Comparison of ENCODE assay signal across 13 mouse cellular contexts in genomic region chr9:49734348-49735007, GRCm38 (mm10).
"Had no signal": no experiment of that assay in that cellular context is flagged by ENCODE, and none has a peak within 500 bp of the region (broad histone marks: within the 10 kb centered on the region; RNA-seq: fewer than 3 reads in every experiment).

No protein-coding gene starts in this region.

- ATAC-seq: liver, postnatal 0 days; midbrain, embryonic 15.5 days had no signal

- H3K9ac ChIP-seq: limb, embryonic 12.5 days; liver, embryonic 13.5 days; liver, postnatal 0 days; lung, embryonic 15.5 days; midbrain, embryonic 15.5 days had no signal

- DNase-seq: kidney, adult 11 months; kidney, postnatal 10 days; liver; liver, embryonic 13.5 days; liver, postnatal 0 days; lung, postnatal 36 days; right cerebral cortex, adult 18-20 months; thymus, postnatal 4 days had no signal

- H3K9me3 ChIP-seq: limb, embryonic 12.5 days; liver, embryonic 13.5 days; lung, embryonic 15.5 days; megakaryocyte, embryonic 14.5 days; midbrain, embryonic 15.5 days had no signal

- H3K27ac ChIP-seq: limb, embryonic 12.5 days; liver, embryonic 13.5 days; lung, embryonic 15.5 days; midbrain, embryonic 15.5 days; stomach, postnatal 0 days had no signal

- H3K4me1 ChIP-seq: liver, embryonic 13.5 days; lung, embryonic 15.5 days; megakaryocyte, embryonic 14.5 days had no signal

- H3K4me3 ChIP-seq: limb, embryonic 12.5 days; liver, embryonic 13.5 days; lung, embryonic 15.5 days; megakaryocyte, embryonic 14.5 days; midbrain, embryonic 15.5 days had no signal

- H3K4me2 ChIP-seq: limb, embryonic 12.5 days; liver, embryonic 13.5 days; lung, embryonic 15.5 days; midbrain, embryonic 15.5 days had no signal

- H3K27me3 ChIP-seq: limb, embryonic 12.5 days; liver, embryonic 13.5 days; lung, embryonic 15.5 days; megakaryocyte, embryonic 14.5 days; midbrain, embryonic 15.5 days had no signal

- H3K36me3 ChIP-seq: limb, embryonic 12.5 days; liver, embryonic 13.5 days; lung, embryonic 15.5 days; midbrain, embryonic 15.5 days had no signal
